9 mouse cellular contexts compared by ENCODE assay signal in genomic region chr4:153417926-153418325, GRCm38 (mm10).
DNase-seq lines count a peak whose midpoint lies in the region; ATAC-seq and TF ChIP-seq lines count a peak whose summit lies in the region.
"Had no signal": no experiment of that assay in that cellular context is flagged by ENCODE, and none has a peak within 500 bp of the region (broad histone marks: within the 10 kb centered on the region; RNA-seq: fewer than 3 reads in every experiment).

No protein-coding gene starts in this region.

- no peak overlapping the region for H3K27ac ChIP-seq in forebrain, embryonic 13.5 days
- H3K27ac ChIP-seq in hindbrain, postnatal 0 days: 0 out of 2 replicates have a peak overlapping the region, but pooled peaks have one; percentile 32
- no peak overlapping the region for H3K27ac ChIP-seq in liver, embryonic 14.5 days
- no peak overlapping the region for H3K27ac ChIP-seq in stomach, postnatal 0 days (replicated peaks)

- H3K36me3 ChIP-seq in forebrain, embryonic 13.5 days (ENCODE audit: poor library complexity, severe bottlenecking): no peaks in the 10 kb centered on the region
- no peaks in the 10 kb centered on the region for H3K36me3 ChIP-seq in hindbrain, postnatal 0 days (ENCODE audit: insufficient read depth, low read length)
- no peaks in the 10 kb centered on the region for H3K36me3 ChIP-seq in liver, embryonic 14.5 days (replicated peaks; ENCODE audit: control insufficient read depth, insufficient read depth, low read depth)
- no peaks in the 10 kb centered on the region for H3K36me3 ChIP-seq in stomach, postnatal 0 days (ENCODE audit: control insufficient read depth, insufficient read depth, low read length)

- peak overlapping the region; percentile 26; the same call in 1 of the 2 replicates for H3K9ac ChIP-seq in forebrain, embryonic 13.5 days
- no peak overlapping the region for H3K9ac ChIP-seq in hindbrain, postnatal 0 days (replicated peaks; ENCODE audit: low read length)
- no peak overlapping the region for H3K9ac ChIP-seq in liver, embryonic 14.5 days (replicated peaks)
- no peak overlapping the region for H3K9ac ChIP-seq in stomach, postnatal 0 days (ENCODE audit: low read length)

- TF ChIP-seq CTCF in hindbrain, postnatal 0 days (IDR thresholded peaks at IDR 0.05; ENCODE audit: low read depth): peak; percentile 54
- TF ChIP-seq CTCF in liver, embryonic 14.5 days (IDR thresholded peaks at IDR 0.05; ENCODE audit: low read depth): peak; percentile 12; the same call in 1 of the 2 replicates
- peak; percentile 57 for TF ChIP-seq CTCF in stomach, postnatal 0 days (IDR thresholded peaks at IDR 0.05; ENCODE audit: low read depth)

- H3K4me2 ChIP-seq in forebrain, embryonic 13.5 days: peak overlapping the region; percentile 53
- peak overlapping the region; percentile 50 for H3K4me2 ChIP-seq in hindbrain, postnatal 0 days (ENCODE audit: low read depth, low read length)
- H3K4me2 ChIP-seq in liver, embryonic 14.5 days (ENCODE audit: low read depth): no peak overlapping the region
- H3K4me2 ChIP-seq in stomach, postnatal 0 days (replicated peaks; ENCODE audit: low read depth): peak overlapping the region; percentile 31; the same call in 1 of the 2 replicates

- TF ChIP-seq EP300 in liver, embryonic 14.5 days (IDR thresholded peaks at IDR 0.05; ENCODE audit: low read depth): no peak
- TF ChIP-seq EP300 in stomach, postnatal 0 days (optimal IDR thresholded peaks at IDR 0.05): no peak

- H3K9me3 ChIP-seq in forebrain, embryonic 13.5 days (replicated peaks): no peaks in the 10 kb centered on the region
- H3K9me3 ChIP-seq in hindbrain, postnatal 0 days (ENCODE audit: low read length): no peaks in the 10 kb centered on the region
- no peaks in the 10 kb centered on the region for H3K9me3 ChIP-seq in liver, embryonic 14.5 days (ENCODE audit: control insufficient read depth, low read length)
- no peaks in the 10 kb centered on the region for H3K9me3 ChIP-seq in stomach, postnatal 0 days (ENCODE audit: control insufficient read depth, low read length)

- DNase-seq in layer of hippocampus, postnatal 10 days (ENCODE audit: low spot score in 2 of 2): peak; percentile 59 to 67
- DNase-seq in layer of hippocampus, adult 11-12 months (ENCODE audit: low spot score): no peak
- peak; percentile 72 to 80 for DNase-seq in adrenal gland, postnatal 36 days
- DNase-seq in hindbrain, postnatal 0 days (ENCODE audit: low spot score): peak; percentile 63
- DNase-seq in liver, embryonic 14.5 days (ENCODE audit: low read depth in 3 of 3, low spot score in 3 of 3): no peak
- peak; percentile 35 for DNase-seq in stomach, postnatal 0 days (ENCODE audit: low spot score)
- DNase-seq in layer of hippocampus, postnatal 36 days: no peak

- peak overlapping the region; percentile 22; the same call in 1 of the 2 replicates for H3K4me3 ChIP-seq in forebrain, embryonic 13.5 days
- H3K4me3 ChIP-seq in hindbrain, postnatal 0 days (ENCODE audit: low read length): no peak overlapping the region
- H3K4me3 ChIP-seq in liver, embryonic 14.5 days (ENCODE audit: insufficient read depth in 1 of 2, low read depth in 2 of 2, low read length in 2 of 2): no peak overlapping the region
- no peak overlapping the region for H3K4me3 ChIP-seq in stomach, postnatal 0 days (ENCODE audit: low read depth, low read length)

- H3K4me1 ChIP-seq in forebrain, embryonic 13.5 days: peaks cover 9% of the 10 kb centered on the region
- H3K4me1 ChIP-seq in hindbrain, postnatal 0 days (ENCODE audit: insufficient read depth, low read length): peaks cover 5% of the 10 kb centered on the region
- H3K4me1 ChIP-seq in liver, embryonic 14.5 days (replicated peaks; ENCODE audit: control insufficient read depth in 2 of 2, insufficient read depth in 2 of 2, low read length in 1 of 2): no peaks in the 10 kb centered on the region
- H3K4me1 ChIP-seq in stomach, postnatal 0 days (replicated peaks; ENCODE audit: control insufficient read depth, insufficient read depth): no peaks in the 10 kb centered on the region

- 2% methylated on average over 11 of the region's 12 CpGs for WGBS in forebrain, embryonic 13.5 days
- WGBS in hindbrain, postnatal 0 days: 7% methylated on average over 11 of the region's 12 CpGs
- 6% methylated on average over 11 of the region's 12 CpGs for WGBS in liver, embryonic 14.5 days (ENCODE audit: insufficient replicate concordance)
- WGBS in stomach, postnatal 0 days: under 1% methylated on average over 10 of the region's 12 CpGs

- 0 out of 2 replicates have a peak, but pooled peaks have one; percentile 20 for ATAC-seq in forebrain, embryonic 13.5 days
- ATAC-seq in hindbrain, postnatal 0 days: peak; percentile 40
- ATAC-seq in liver, embryonic 14.5 days (ENCODE audit: insufficient read depth): no peak
- 0 out of 2 replicates have a peak, but pooled peaks have one; percentile 19 for ATAC-seq in stomach, postnatal 0 days (ENCODE audit: low FRiP score, low TSS enrichment)

- H3K27me3 ChIP-seq in forebrain, embryonic 13.5 days: 0 out of 2 replicates have a peak, but pooled peaks cover 7% of the 10 kb centered on the region
- no peaks in the 10 kb centered on the region for H3K27me3 ChIP-seq in hindbrain, postnatal 0 days (ENCODE audit: insufficient read depth, low read length)
- no peaks in the 10 kb centered on the region for H3K27me3 ChIP-seq in liver, embryonic 14.5 days (ENCODE audit: control insufficient read depth, insufficient read depth, low read length)
- H3K27me3 ChIP-seq in stomach, postnatal 0 days (ENCODE audit: control insufficient read depth, insufficient read depth, low read length): no peaks in the 10 kb centered on the region
- H3K27me3 ChIP-seq: CH12.LX had no signal

Comparison
In these comparisons a context has a peak if more than half of its experiments do, and no peak if none do; other contexts are left out.
1. DNase-seq: peak in layer of hippocampus, postnatal 10 days (2 of 2), adrenal gland, postnatal 36 days (2 of 2), hindbrain, postnatal 0 days (single experiment) and stomach, postnatal 0 days (single experiment); none in layer of hippocampus, adult 11-12 months (single experiment), liver, embryonic 14.5 days (0 of 3) and layer of hippocampus, postnatal 36 days (0 of 2).
2. Peak in every context shown above with its lines, with median percentiles within 50 percentile points of each other: CTCF ChIP-seq.